Mouse (Mus musculus) kidney, postnatal 0 days (tissue): ENCODE results near the gene Zfp937. TPM values are rescaled to one million over a fixed set of nuclear protein-coding genes. Genes with fewer than 3 reads are reported as not detected.
"Not testable (repeated sequence)": the region's sequence is repeated elsewhere in the genome, so short reads cannot be mapped to it uniquely, and the experiment has no call there.

Source experiments
- ATAC-seq: fragments of 200-750 bp; cut with Nextera tagmentation; replicated peaks from 2 replicates; pipeline ENCODE4 v1.8.0; 2017; ENCODE audit warnings: low read depth, moderate number of reproducible peaks, moderate TSS enrichment, moderate library complexity; ENCODE audit not compliant: low FRiP score
- DNase-seq: peaks from one replicate; pipeline ENCODE4 v3.0.0-alpha.2; 2016; ENCODE audit warnings: low spot score
- H3K27ac ChIP-seq: fragments of 300-500 bp; sonication (generic); 2 replicates; pipeline ENCODE4 v1.5.1; 2014; ENCODE audit warnings: mild to moderate bottlenecking
- H3K27me3 ChIP-seq: fragments of 300-500 bp; sonication (generic); 2 replicates; pipeline ENCODE4 v1.6.1; 2014; ENCODE audit warnings: low read length, mixed read lengths; ENCODE audit not compliant: insufficient read depth
- H3K36me3 ChIP-seq: fragments of 300-500 bp; sonication (generic); 2 replicates; pipeline ENCODE4 v1.6.1; 2014; ENCODE audit warnings: low read length, mixed read lengths; ENCODE audit not compliant: insufficient read depth
- H3K4me1 ChIP-seq: fragments of 300-500 bp; sonication (generic); replicated peaks from 2 replicates; pipeline ENCODE4 v1.6.1; 2014; ENCODE audit warnings: antibody characterized with exemption, low read length, mixed read lengths; ENCODE audit not compliant: insufficient read depth
- H3K4me2 ChIP-seq: fragments of 300-500 bp; sonication (generic); 2 replicates; pipeline ENCODE4 v1.6.1; 2014; ENCODE audit warnings: mild to moderate bottlenecking, low read length, moderate library complexity, mixed read lengths
- H3K4me3 ChIP-seq: fragments of 300-500 bp; sonication (generic); replicated peaks from 2 replicates; pipeline ENCODE4 v1.5.1; 2014; ENCODE audit warnings: low read depth, low read length
- H3K9ac ChIP-seq: fragments of 300-500 bp; sonication (generic); 2 replicates; pipeline ENCODE4 v1.6.1; 2014; ENCODE audit warnings: low read depth, low read length
- H3K9me3 ChIP-seq: fragments of 300-500 bp; sonication (generic); replicated peaks from 2 replicates; pipeline ENCODE4 v1.6.1; 2016; ENCODE audit warnings: low read length, inconsistent platforms, mixed read lengths
- CTCF ChIP-seq: IDR thresholded peaks from 2 replicates; pipeline ENCODE4 v1.5.1; 2016; ENCODE audit warnings: antibody characterized with exemption, low read depth, mild to moderate bottlenecking, moderate library complexity
- WGBS: fragments of 180-500 bp; shearing (Covaris S2); extraction: QIAGEN DNeasy Blood & Tissue Kit; methylation state at CpG from one replicate; pipeline ENCODE4 v1.1.7; 2014; 5-methylcytosine and 5-hydroxymethylcytosine counted together
- polyA plus RNA-seq: library from polyadenylated mRNA; unstranded; fragments of >200 nt; fragmentation: Nextera tagmentation; extraction: Ambion mirVana; gene quantifications from 2 replicates; pipeline ENCODE4 v1.2.1, GENCODE M21; 2015

Zfp937 gene
- polyA plus RNA-seq, 1 experiment from 2014 or later, result 7.5 TPM

GRCm38 (mm10) chr2:150243211-150243610, 25.3 kb downstream of the Zfp937 start:
- 89% methylated on average over 2 of the region's 2 CpGs for WGBS

GRCm38 (mm10) chr2:150255491-150255890, 37.6 kb downstream of the Zfp937 start, which contains the start of gene Gm21994:
Gene Gm21994 (minus strand): TSS chr2:150255591.
- 72% methylated on average over 2 of the region's 2 CpGs for WGBS
- H3K36me3 ChIP-seq, H3K4me2 ChIP-seq, H3K4me3 ChIP-seq, ATAC-seq, H3K27me3 ChIP-seq, DNase-seq, H3K9me3 ChIP-seq, H3K4me1 ChIP-seq, H3K27ac ChIP-seq, H3K9ac ChIP-seq: not testable (repeated sequence)

More at GRCm38 (mm10) chr2:150243211-150243610, 25.3 kb downstream of the Zfp937 start:
- no peak overlapping the region for H3K4me2 ChIP-seq
- no peaks in the 10 kb centered on the region for H3K4me1 ChIP-seq
- DNase-seq (no peak), ATAC-seq (no peak)
- H3K9ac ChIP-seq, result no peak overlapping the region
- peaks cover 14% of the 10 kb centered on the region; the same call in 1 of the 2 replicates for H3K9me3 ChIP-seq
- TF ChIP-seq CTCF, result no peak
- H3K4me3 ChIP-seq, result no peak overlapping the region
- H3K36me3 ChIP-seq, result no peaks in the 10 kb centered on the region
- H3K27me3 ChIP-seq, result no peaks in the 10 kb centered on the region
- no peak overlapping the region for H3K27ac ChIP-seq

GRCm38 (mm10) chr2:150256861-150257260, 39.0 kb downstream of the Zfp937 start:
- not testable (repeated sequence) for H3K27me3 ChIP-seq, H3K36me3 ChIP-seq, H3K4me1 ChIP-seq, H3K9me3 ChIP-seq, H3K27ac ChIP-seq, H3K9ac ChIP-seq, ATAC-seq, H3K4me2 ChIP-seq, DNase-seq, H3K4me3 ChIP-seq
- WGBS, result 85% methylated on average over 2 of the region's 2 CpGs

GRCm38 (mm10) chr2:150257291-150257690, 39.4 kb downstream of the Zfp937 start, which contains the start of gene Gm14124:
Gene Gm14124 (plus strand): TSS chr2:150257517.
- not testable (repeated sequence) for ATAC-seq
- 86% methylated on average over 4 of the region's 4 CpGs for WGBS

More at GRCm38 (mm10) chr2:150257291-150257690, 39.4 kb downstream of the Zfp937 start, which contains the start of gene Gm14124:
- H3K9ac ChIP-seq, H3K36me3 ChIP-seq, H3K27ac ChIP-seq, DNase-seq, H3K4me3 ChIP-seq, H3K4me2 ChIP-seq, H3K4me1 ChIP-seq, H3K27me3 ChIP-seq, H3K9me3 ChIP-seq: not testable (repeated sequence)

Other genes with a start within 250 kb of the Zfp937 start
- gene Zfp120, start 81.4 kb upstream of the Zfp937 start, polyA plus RNA-seq, result 7.8 and 8.0 TPM in 2 replicates
- not detected in 2 replicates for gene Gm10770, start 38.4 kb upstream of the Zfp937 start, polyA plus RNA-seq
- gene Gm14139, start 36.3 kb upstream of the Zfp937 start, polyA plus RNA-seq, result not detected in 2 replicates
- 3.4 and 4.2 TPM in 2 replicates for gene Gm21994, start 37.5 kb downstream of the Zfp937 start, polyA plus RNA-seq
- gene Gm14124, start 39.4 kb downstream of the Zfp937 start, polyA plus RNA-seq, result 0.05 TPM in 1 of 2 replicates, not detected in the other
- 1.7 and 3.6 TPM in 2 replicates for gene Gm10130, start 105.6 kb downstream of the Zfp937 start, polyA plus RNA-seq
- 5.5 and 6.0 TPM in 2 replicates for gene 3300002I08Rik, start 144.7 kb downstream of the Zfp937 start, polyA plus RNA-seq
- 5.1 and 5.8 TPM in 2 replicates for gene Zfp442, start 233.4 kb downstream of the Zfp937 start, polyA plus RNA-seq